Mouse (Mus musculus) embryonic facial prominence, embryonic 11.5 days (tissue): ENCODE data around the gene Gm11444. TPM values are rescaled to one million over a fixed set of nuclear protein-coding genes. Genes with fewer than 3 reads are reported as not detected.

ENCODE experiments used
- ATAC-seq: fragments of 200-750 bp; cut with Nextera tagmentation; replicated peaks from 2 replicates; pipeline ENCODE4 v1.8.0; 2017; ENCODE audit warnings: low read depth; ENCODE audit not compliant: insufficient number of reproducible peaks, low FRiP score, low TSS enrichment
- DNase-seq: peaks from one replicate; pipeline ENCODE4 v3.0.0-alpha.2; 2015; ENCODE audit warnings: low spot score
- H3K27ac ChIP-seq: fragments of 300-500 bp; sonication (generic); replicated peaks from 2 replicates; pipeline ENCODE4 v1.5.1; 2014; ENCODE audit warnings: mild to moderate bottlenecking, low read depth, low read length, control low read depth
- H3K27me3 ChIP-seq: fragments of 300-500 bp; sonication (generic); 2 replicates; pipeline ENCODE4 v1.6.1; 2014; ENCODE audit warnings: mild to moderate bottlenecking, low read length, moderate library complexity, mixed read lengths; ENCODE audit not compliant: control insufficient read depth, insufficient read depth
- H3K36me3 ChIP-seq: fragments of 300-500 bp; sonication (generic); replicated peaks from 2 replicates; pipeline ENCODE4 v1.6.1; 2014; ENCODE audit warnings: low read depth, mild to moderate bottlenecking, low read length, moderate library complexity, mixed read lengths; ENCODE audit not compliant: control insufficient read depth, insufficient read depth
- H3K4me1 ChIP-seq: fragments of 300-500 bp; sonication (generic); 2 replicates; pipeline ENCODE4 v1.6.1; 2014; ENCODE audit warnings: low read length, mixed read lengths; ENCODE audit not compliant: control insufficient read depth, insufficient read depth
- H3K4me2 ChIP-seq: fragments of 300-500 bp; sonication (generic); 2 replicates; pipeline ENCODE4 v1.6.1; 2014; ENCODE audit warnings: low read depth, mild to moderate bottlenecking, control low read depth, low read length, moderate library complexity
- H3K4me3 ChIP-seq: fragments of 300-500 bp; sonication (generic); 2 replicates; pipeline ENCODE4 v1.5.1; 2014; ENCODE audit warnings: low read depth, low read length, control low read depth
- H3K9ac ChIP-seq: fragments of 300-500 bp; sonication (generic); replicated peaks from 2 replicates; pipeline ENCODE4 v1.6.1; 2014; ENCODE audit warnings: mild to moderate bottlenecking, control low read depth, low read length
- H3K9me3 ChIP-seq: fragments of 300-500 bp; sonication (generic); replicated peaks from 2 replicates; pipeline ENCODE4 v1.6.1; 2016; ENCODE audit warnings: mild to moderate bottlenecking, low read length, inconsistent platforms, mixed read lengths; ENCODE audit not compliant: control insufficient read depth
- WGBS: fragments of 180-500 bp; shearing (Covaris S2); extraction: QIAGEN DNeasy Blood & Tissue Kit; methylation state at CpG from one replicate; pipeline ENCODE4 v1.1.7; 2014; 5-methylcytosine and 5-hydroxymethylcytosine counted together
- polyA plus RNA-seq: library from polyadenylated mRNA; unstranded; fragments of >200 nt; fragmentation: Nextera tagmentation; extraction: Ambion mirVana; gene quantifications from 2 replicates; pipeline ENCODE4 v1.2.1, GENCODE M21; 2014

Gene Gm11444
- polyA plus RNA-seq, 1 experiment from 2014 or later: not detected

DNA sequence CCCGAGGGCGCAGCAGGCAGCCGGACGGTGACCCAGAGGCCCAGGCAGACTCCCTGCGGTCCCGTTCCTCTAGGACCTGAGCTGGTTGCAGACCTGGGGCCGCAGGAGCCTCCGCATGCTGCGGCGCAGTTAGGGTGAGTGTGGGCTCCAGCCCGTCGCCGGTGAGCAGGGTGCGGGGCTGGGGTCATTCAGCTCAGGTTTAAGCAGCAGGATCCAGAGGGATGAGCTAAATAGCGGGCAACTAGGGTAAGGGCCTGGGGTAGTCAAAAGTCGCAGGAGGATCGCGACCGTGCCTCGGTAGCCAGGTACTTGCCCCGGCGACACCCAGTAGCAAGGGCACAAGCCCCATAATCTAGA lies 36.3 kb upstream of the Gm11444 start:
- Histone ChIP-seq H3K9me3 (no peaks in the 10 kb centered on the region), H3K27me3 (peaks cover 47% of the 10 kb centered on the region), H3K27ac (no peak overlapping the region), H3K4me2 (peak overlapping the region; percentile 37), H3K36me3 (no peaks in the 10 kb centered on the region), H3K9ac (no peak overlapping the region; the same call in 1 of the 2 replicates), H3K4me1 (peaks cover 14% of the 10 kb centered on the region), H3K4me3 (peak overlapping the region; percentile 21; the same call in 1 of the 2 replicates)
- DNase-seq (peak; percentile 9), ATAC-seq (no peak)
- WGBS: 1% methylated on average over 22 of the region's 22 CpGs

- peak within 1 kb of the TSS; percentile 37 for H3K4me2 ChIP-seq
- no peak within 1 kb of the TSS; the same call in 1 of the 2 replicates for H3K9ac ChIP-seq
- DNase-seq (peak; percentile 22), ATAC-seq (peak; percentile 61)
- H3K27ac ChIP-seq: no peak within 1 kb of the TSS
- no peaks in the 10 kb centered on the region for H3K9me3 ChIP-seq
- peaks cover 41% of the 10 kb centered on the region for H3K27me3 ChIP-seq
- peaks cover 14% of the 10 kb centered on the region for H3K4me1 ChIP-seq
- H3K4me3 ChIP-seq: peak within 1 kb of the TSS; percentile 21; the same call in 1 of the 2 replicates
- no peaks in the 10 kb centered on the region for H3K36me3 ChIP-seq
- WGBS: 11% methylated on average over 22 of the region's 28 CpGs
These were observed 35.7 kb upstream of the Gm11444 start, which contains the start of gene Tbx4 for GRCm38 (mm10) chr11:85885665-85886428. Gene Tbx4 (plus strand): TSS chr11:85886422.

- peaks cover 28% of the 10 kb centered on the region for H3K27me3 ChIP-seq
- ATAC-seq: no peak
- 31% methylated on average over 4 of the region's 4 CpGs for WGBS
These were observed 34.4 kb upstream of the Gm11444 start for GRCm38 (mm10) chr11:85884498-85884897.

DNA sequence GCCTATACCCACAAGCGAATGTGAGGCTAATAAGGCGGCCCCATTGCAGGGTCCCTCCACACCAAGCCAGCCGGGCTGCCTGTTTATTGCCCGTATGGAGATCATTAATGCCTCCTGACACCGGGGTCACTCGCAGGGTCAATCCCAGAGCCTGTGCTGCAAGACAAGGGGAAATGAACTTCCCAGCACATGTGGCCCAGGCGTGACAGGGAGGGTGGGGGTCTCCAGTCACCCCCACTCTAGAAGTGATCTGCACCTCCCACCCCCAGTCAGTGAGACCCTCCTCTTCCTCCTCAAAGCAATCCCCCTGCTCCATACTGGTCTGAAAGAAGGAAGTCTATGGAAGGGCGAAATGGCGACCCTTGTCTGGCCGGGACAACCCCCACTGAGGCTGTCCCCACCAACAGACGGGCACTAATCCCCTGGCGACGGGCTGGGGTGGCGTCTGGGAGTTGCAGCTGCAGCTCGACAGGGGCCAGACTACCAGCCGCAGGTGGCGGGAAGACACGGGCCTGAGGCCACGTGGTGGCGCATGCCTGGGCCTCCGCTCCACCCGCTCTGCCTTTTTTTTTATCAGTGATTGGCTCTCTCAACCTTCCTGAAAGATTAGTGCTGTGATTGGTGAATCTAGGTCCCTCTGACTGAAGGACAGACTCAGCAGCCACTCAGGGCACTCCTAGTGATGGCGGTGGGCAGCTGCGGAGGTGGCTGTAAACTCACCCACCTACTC lies 26.1 kb upstream of the Gm11444 start:
- Histone ChIP-seq H3K9ac (no peak overlapping the region), H3K9me3 (no peaks in the 10 kb centered on the region), H3K27ac (no peak overlapping the region), H3K4me3 (no peak overlapping the region), H3K4me2 (no peak overlapping the region), H3K4me1 (no peaks in the 10 kb centered on the region), H3K36me3 (no peaks in the 10 kb centered on the region), H3K27me3 (0 out of 2 replicates have a peak, but pooled peaks cover 2% of the 10 kb centered on the region)
- ATAC-seq (no peak; the same call in 1 of the 2 replicates), DNase-seq (peak; percentile 60)
- 36% methylated on average over 24 of the region's 24 CpGs for WGBS

More at GRCm38 (mm10) chr11:85884498-85884897, 34.4 kb upstream of the Gm11444 start:
- H3K36me3 ChIP-seq: no peaks in the 10 kb centered on the region
- H3K4me1 ChIP-seq: peaks cover 8% of the 10 kb centered on the region
- H3K27ac ChIP-seq: no peak overlapping the region
- no peak for DNase-seq
- H3K4me2 ChIP-seq: no peak overlapping the region
- no peaks in the 10 kb centered on the region for H3K9me3 ChIP-seq
- no peak overlapping the region for H3K9ac ChIP-seq
- H3K4me3 ChIP-seq: no peak overlapping the region

- WGBS: 35% methylated on average over 7 of the region's 7 CpGs
- DNase-seq: peak; percentile 45
These were observed 14.2 kb upstream of the Gm11444 start for GRCm38 (mm10) chr11:85864363-85864762.

GRCm38 (mm10) chr11:85857997-85858698 lies 8.0 kb upstream of the Gm11444 start:
- DNase-seq (peak; percentile 30), ATAC-seq (no peak)
- H3K4me3 ChIP-seq: no peak overlapping the region
- no peak overlapping the region for H3K9ac ChIP-seq
- no peaks in the 10 kb centered on the region for H3K4me1 ChIP-seq
- no peaks in the 10 kb centered on the region for H3K9me3 ChIP-seq
- H3K27ac ChIP-seq: no peak overlapping the region
- no peaks in the 10 kb centered on the region for H3K36me3 ChIP-seq
- H3K4me2 ChIP-seq: no peak overlapping the region
- no peaks in the 10 kb centered on the region for H3K27me3 ChIP-seq
- WGBS: 14% methylated on average over 6 of the region's 6 CpGs

More at GRCm38 (mm10) chr11:85864363-85864762, 14.2 kb upstream of the Gm11444 start:
- ATAC-seq: no peak
- H3K4me2 ChIP-seq: no peak overlapping the region
- no peak overlapping the region for H3K27ac ChIP-seq
- H3K4me1 ChIP-seq: no peaks in the 10 kb centered on the region
- no peaks in the 10 kb centered on the region for H3K36me3 ChIP-seq
- H3K9me3 ChIP-seq: no peaks in the 10 kb centered on the region
- H3K4me3 ChIP-seq: no peak overlapping the region
- H3K9ac ChIP-seq: no peak overlapping the region
- H3K27me3 ChIP-seq: no peaks in the 10 kb centered on the region

- H3K27me3 ChIP-seq: no peaks in the 10 kb centered on the region
- no peaks in the 10 kb centered on the region for H3K4me1 ChIP-seq
- no peak overlapping the region for H3K4me2 ChIP-seq
- H3K4me3 ChIP-seq: no peak overlapping the region
- H3K36me3 ChIP-seq: no peaks in the 10 kb centered on the region
- no peak for ATAC-seq
- 35% methylated on average over 6 of the region's 6 CpGs for WGBS
- no peak overlapping the region for H3K27ac ChIP-seq
- no peak for DNase-seq
- H3K9ac ChIP-seq: no peak overlapping the region
- no peaks in the 10 kb centered on the region for H3K9me3 ChIP-seq
These were observed 625 bp upstream of the Gm11444 start for GRCm38 (mm10) chr11:85850758-85851157.
